Mouse (Mus musculus): ENCODE results near the gene Myh3.
"Not testable (repeated sequence)": the region's sequence is repeated elsewhere in the genome, so short reads cannot be mapped to it uniquely, and the experiment has no call there.

The Myh3 gene

GRCm38 (mm10) chr11:67076781-67077180 lies 1.3 kb upstream of the Myh3 start:
- no peak for DNase-seq (ENCODE audit: low read depth in 1 of 2, low spot score in 2 of 2)

- DNase-seq (ENCODE audit: low read depth in 1 of 2, low spot score in 2 of 2), result no peak
Measured at GRCm38 (mm10) chr11:67077435-67077834, 665 bp upstream of the Myh3 start.

- no peak for DNase-seq (ENCODE audit: low read depth in 1 of 2, low spot score in 2 of 2)
Measured at GRCm38 (mm10) chr11:67078888-67079287, 788 bp downstream of the Myh3 start.

GRCm38 (mm10) chr11:67079740-67080139 lies 1.6 kb downstream of the Myh3 start:
- DNase-seq (ENCODE audit: low read depth in 1 of 2, low spot score in 2 of 2), result no peak

GRCm38 (mm10) chr11:67080168-67080567 lies 2.1 kb downstream of the Myh3 start:
- DNase-seq (ENCODE audit: low read depth in 1 of 2, low spot score in 2 of 2), result no peak

GRCm38 (mm10) chr11:67081125-67081649 lies 3.1 kb downstream of the Myh3 start:
- no peak for DNase-seq (ENCODE audit: low read depth in 1 of 2, low spot score in 2 of 2)

- no peak for DNase-seq (ENCODE audit: low read depth in 1 of 2, low spot score in 2 of 2)
Measured at GRCm38 (mm10) chr11:67082188-67082587, 4.1 kb downstream of the Myh3 start.

GRCm38 (mm10) chr11:67082793-67083192 lies 4.7 kb downstream of the Myh3 start:
- no peak for DNase-seq (ENCODE audit: low read depth in 1 of 2, low spot score in 2 of 2)

- no peak for DNase-seq (ENCODE audit: low read depth in 1 of 2, low spot score in 2 of 2)
Measured at GRCm38 (mm10) chr11:67083239-67083638, 5.1 kb downstream of the Myh3 start.

GRCm38 (mm10) chr11:67083712-67084340 lies 5.7 kb downstream of the Myh3 start:
- DNase-seq (ENCODE audit: low read depth in 1 of 2, low spot score in 2 of 2), result no peak

GRCm38 (mm10) chr11:67085489-67085888 lies 7.4 kb downstream of the Myh3 start:
- peak in 1 of 2 experiments; percentile 24 for DNase-seq (ENCODE audit: low read depth in 1 of 2, low spot score in 2 of 2)

- DNase-seq (ENCODE audit: low read depth in 1 of 2, low spot score in 2 of 2), result no peak
Measured at GRCm38 (mm10) chr11:67086467-67087164, 8.5 kb downstream of the Myh3 start.

- no peak for DNase-seq (ENCODE audit: low read depth in 1 of 2, low spot score in 2 of 2)
Measured at GRCm38 (mm10) chr11:67087225-67087624, 9.1 kb downstream of the Myh3 start.

GRCm38 (mm10) chr11:67092354-67092753 lies 14.3 kb downstream of the Myh3 start:
- DNase-seq (ENCODE audit: low read depth in 1 of 2, low spot score in 2 of 2), result not testable (repeated sequence)

GRCm38 (mm10) chr11:67093201-67093600 lies 15.1 kb downstream of the Myh3 start:
- DNase-seq (ENCODE audit: low read depth in 1 of 2, low spot score in 2 of 2), result no peak

GRCm38 (mm10) chr11:67093652-67094051 lies 15.6 kb downstream of the Myh3 start:
- no peak for DNase-seq (ENCODE audit: low read depth in 1 of 2, low spot score in 2 of 2)

- no peak for DNase-seq (ENCODE audit: low read depth in 1 of 2, low spot score in 2 of 2)
Measured at GRCm38 (mm10) chr11:67094470-67094869, 16.4 kb downstream of the Myh3 start.

- no peak for DNase-seq (ENCODE audit: low read depth in 1 of 2, low spot score in 2 of 2)
Measured at GRCm38 (mm10) chr11:67097709-67098108, 19.6 kb downstream of the Myh3 start.

- no peak for DNase-seq (ENCODE audit: low read depth in 1 of 2, low spot score in 2 of 2)
Measured at GRCm38 (mm10) chr11:67098427-67098826, 20.3 kb downstream of the Myh3 start.

GRCm38 (mm10) chr11:67099241-67099640 lies 21.1 kb downstream of the Myh3 start:
- no peak for DNase-seq (ENCODE audit: low read depth in 1 of 2, low spot score in 2 of 2)

- DNase-seq (ENCODE audit: low read depth in 1 of 2, low spot score in 2 of 2), result no peak
Measured at GRCm38 (mm10) chr11:67100169-67100568, 22.1 kb downstream of the Myh3 start.

GRCm38 (mm10) chr11:67101713-67102112 lies 23.6 kb downstream of the Myh3 start:
- DNase-seq (ENCODE audit: low read depth in 1 of 2, low spot score in 2 of 2), result no peak

GRCm38 (mm10) chr11:67103256-67103655 lies 25.2 kb downstream of the Myh3 start:
- DNase-seq (ENCODE audit: low read depth in 1 of 2, low spot score in 2 of 2), result no peak
